Mouse (Mus musculus) frontal cortex, postnatal 14 days (tissue): ENCODE measurements around the gene Rdx.

Source experiments
- DNase-seq, 2 experiments: peaks; one replicate each; pipeline ENCODE4 v3.0.0; 2022; ENCODE audit warnings: low spot score in 2 of 2

Rdx gene

GRCm38 (mm10) chr9:52047129-52047820, at the start of gene Rdx:
TSS of gene Rdx (plus strand) at chr9:52047173.
- DNase-seq, result peak in 1 of 2 experiments; percentile 9

- no peak for DNase-seq
These were observed 43.5 kb upstream of the Rdx start for GRCm38 (mm10) chr9:52003501-52003900.

- DNase-seq, result no peak
These were observed 39.6 kb upstream of the Rdx start for GRCm38 (mm10) chr9:52007341-52007740.

- DNase-seq, result no peak
These were observed 38.5 kb upstream of the Rdx start for GRCm38 (mm10) chr9:52008511-52008910.

- DNase-seq, result no peak
These were observed 34.7 kb upstream of the Rdx start for GRCm38 (mm10) chr9:52012311-52012710.

- DNase-seq, result no peak
These were observed 34.1 kb upstream of the Rdx start for GRCm38 (mm10) chr9:52012781-52013436.

GRCm38 (mm10) chr9:52013900-52014455, 33.0 kb upstream of the Rdx start:
- no peak for DNase-seq

GRCm38 (mm10) chr9:52017091-52017490, 29.9 kb upstream of the Rdx start:
- no peak for DNase-seq

GRCm38 (mm10) chr9:52017824-52018223, 29.1 kb upstream of the Rdx start:
- DNase-seq, result no peak

GRCm38 (mm10) chr9:52018505-52018904, 28.5 kb upstream of the Rdx start:
- no peak for DNase-seq

GRCm38 (mm10) chr9:52027257-52028020, 19.5 kb upstream of the Rdx start:
- no peak for DNase-seq

- no peak for DNase-seq
These were observed 18.2 kb upstream of the Rdx start for GRCm38 (mm10) chr9:52028521-52029405.

GRCm38 (mm10) chr9:52031501-52031900, 15.5 kb upstream of the Rdx start:
- DNase-seq, result no peak

GRCm38 (mm10) chr9:52037493-52037892, 9.5 kb upstream of the Rdx start:
- no peak for DNase-seq

GRCm38 (mm10) chr9:52041657-52042056, 5.3 kb upstream of the Rdx start:
- no peak for DNase-seq

GRCm38 (mm10) chr9:52046686-52047085, 287 bp upstream of the Rdx start:
- DNase-seq, result no peak

GRCm38 (mm10) chr9:52047821-52048649, 1.1 kb downstream of the Rdx start:
- DNase-seq, result peak; percentile 54 to 69

GRCm38 (mm10) chr9:52048650-52049081, 1.7 kb downstream of the Rdx start:
- peak; percentile 7 to 15 for DNase-seq

GRCm38 (mm10) chr9:52049605-52050004, 2.6 kb downstream of the Rdx start:
- DNase-seq, result no peak

GRCm38 (mm10) chr9:52050361-52050760, 3.4 kb downstream of the Rdx start:
- no peak for DNase-seq
